Mouse (Mus musculus): Measurements from ENCODE around the gene 4430402I18Rik. TPM values are rescaled to one million over a fixed set of nuclear protein-coding genes. Genes with fewer than 3 reads are reported as not detected.

The 4430402I18Rik gene
- polyA plus RNA-seq, 1 experiment, result 0.72 TPM

DNA sequence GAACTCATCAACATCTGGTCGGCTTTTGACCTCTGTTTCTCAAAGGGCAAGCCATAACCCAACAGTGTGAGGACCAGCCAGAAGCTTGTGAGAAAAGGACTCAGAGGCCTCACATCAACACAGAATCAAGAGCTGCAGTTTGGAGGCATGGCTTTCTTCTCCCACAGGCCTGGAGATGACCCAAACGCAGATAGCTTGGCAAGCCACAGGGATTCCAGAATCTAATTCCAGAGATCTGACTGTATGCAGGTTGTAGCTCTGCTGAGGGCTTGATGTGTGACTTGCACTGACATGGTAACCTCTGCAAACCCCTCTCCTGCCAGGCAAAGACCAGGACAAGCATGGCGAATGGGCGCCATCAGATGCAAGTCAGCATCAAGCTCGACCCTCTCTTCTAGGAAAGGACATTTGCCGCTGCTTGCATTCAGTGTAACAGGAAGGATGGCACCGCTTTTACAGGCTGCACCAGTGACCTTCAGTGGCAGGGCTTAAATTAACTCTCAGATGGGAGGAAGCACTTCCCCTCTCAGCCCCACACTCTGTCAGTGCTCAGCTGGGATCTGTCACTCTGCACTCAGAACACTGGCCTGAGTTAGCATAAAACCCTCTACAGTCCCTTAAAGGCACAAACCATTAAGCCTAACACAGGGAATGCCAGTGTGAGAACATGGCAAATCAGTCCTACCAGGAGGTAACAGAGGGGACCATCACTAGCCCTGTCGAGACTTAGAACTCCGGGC is 27.3 kb downstream of the 4430402I18Rik start:
- H3K9ac ChIP-seq (ENCODE audit: low read depth, poor library complexity, severe bottlenecking), result no peak overlapping the region
- H3K4me3 ChIP-seq (ENCODE audit: low read depth, low read length), result no peak overlapping the region
- no peaks in the 10 kb centered on the region for H3K9me3 ChIP-seq (replicated peaks; ENCODE audit: control insufficient read depth, insufficient read depth, low read length, poor library complexity, severe bottlenecking)
- H3K27me3 ChIP-seq (ENCODE audit: control insufficient read depth, insufficient read depth, low read length, poor library complexity, severe bottlenecking), result no peaks in the 10 kb centered on the region
- TF ChIP-seq EP300 (IDR thresholded peaks at IDR 0.05; ENCODE audit: insufficient read depth, low read depth, low read length), result no peak
- no peak for TF ChIP-seq CTCF (IDR thresholded peaks at IDR 0.05; ENCODE audit: low read depth, low read length)
- no peaks in the 10 kb centered on the region for H3K4me1 ChIP-seq (ENCODE audit: control insufficient read depth, insufficient read depth, low read length)
- H3K27ac ChIP-seq (ENCODE audit: insufficient read depth, low read length), result no peak overlapping the region
- H3K36me3 ChIP-seq (ENCODE audit: control insufficient read depth, insufficient read depth, low read length, poor library complexity, severe bottlenecking), result no peaks in the 10 kb centered on the region

DNA sequence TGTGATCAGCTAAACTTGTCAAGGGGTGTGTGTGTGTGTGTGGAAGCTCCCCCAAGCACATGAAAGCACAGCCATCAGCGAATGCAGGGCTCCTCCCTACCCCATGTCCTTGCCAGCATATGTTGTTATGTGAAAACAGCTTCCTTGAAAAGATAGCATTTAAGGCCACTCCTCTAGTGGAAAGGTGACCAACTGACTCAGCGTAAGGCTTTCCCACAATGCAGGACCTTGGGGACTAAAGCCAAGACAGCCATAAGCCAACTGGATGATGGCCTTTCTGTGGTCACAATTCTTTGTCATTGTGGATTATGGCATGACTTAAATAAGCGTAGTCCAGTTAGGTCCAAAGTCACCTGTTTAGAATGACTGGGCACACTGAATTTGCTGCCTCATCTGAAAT is 32.7 kb downstream of the 4430402I18Rik start:
- no peak overlapping the region for H3K4me3 ChIP-seq (ENCODE audit: low read depth, low read length)
- H3K27me3 ChIP-seq (ENCODE audit: control insufficient read depth, insufficient read depth, low read length, poor library complexity, severe bottlenecking), result no peaks in the 10 kb centered on the region
- H3K4me1 ChIP-seq (ENCODE audit: control insufficient read depth, insufficient read depth, low read length), result no peaks in the 10 kb centered on the region
- H3K27ac ChIP-seq (ENCODE audit: insufficient read depth, low read length), result no peak overlapping the region
- H3K9ac ChIP-seq (ENCODE audit: low read depth, poor library complexity, severe bottlenecking), result no peak overlapping the region
- no peaks in the 10 kb centered on the region for H3K36me3 ChIP-seq (ENCODE audit: control insufficient read depth, insufficient read depth, low read length, poor library complexity, severe bottlenecking)
- H3K9me3 ChIP-seq (replicated peaks; ENCODE audit: control insufficient read depth, insufficient read depth, low read length, poor library complexity, severe bottlenecking), result no peaks in the 10 kb centered on the region
- TF ChIP-seq CTCF (IDR thresholded peaks at IDR 0.05; ENCODE audit: low read depth, low read length) (no peak), EP300 (IDR thresholded peaks at IDR 0.05; ENCODE audit: insufficient read depth, low read depth, low read length) (no peak)

DNA sequence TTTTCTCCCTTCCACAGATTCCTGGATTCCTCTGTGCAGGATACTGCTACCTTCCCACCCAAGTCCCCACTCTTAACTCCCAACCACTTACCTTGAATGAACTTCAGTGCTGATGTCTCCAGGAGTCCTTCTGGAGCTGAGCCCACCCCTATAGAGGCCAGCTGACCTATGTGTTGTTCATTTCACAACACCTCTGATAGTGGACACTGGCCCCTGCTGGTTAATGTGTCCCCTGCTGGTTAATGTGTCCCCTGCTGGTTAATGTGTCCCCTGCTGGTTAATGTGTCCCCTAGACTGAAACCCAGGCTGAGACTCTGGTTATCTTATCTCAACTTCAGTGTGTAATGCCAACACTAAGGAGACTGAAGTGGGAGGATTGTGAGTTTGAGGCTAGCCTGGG is 38.6 kb downstream of the 4430402I18Rik start:
- no peaks in the 10 kb centered on the region for H3K27me3 ChIP-seq (ENCODE audit: control insufficient read depth, insufficient read depth, low read length, poor library complexity, severe bottlenecking)
- H3K9me3 ChIP-seq (replicated peaks; ENCODE audit: control insufficient read depth, insufficient read depth, low read length, poor library complexity, severe bottlenecking), result no peaks in the 10 kb centered on the region
- no peak overlapping the region for H3K27ac ChIP-seq (ENCODE audit: insufficient read depth, low read length)
- H3K4me1 ChIP-seq (ENCODE audit: control insufficient read depth, insufficient read depth, low read length), result no peaks in the 10 kb centered on the region
- H3K36me3 ChIP-seq (ENCODE audit: control insufficient read depth, insufficient read depth, low read length, poor library complexity, severe bottlenecking), result no peaks in the 10 kb centered on the region
- H3K9ac ChIP-seq (ENCODE audit: low read depth, poor library complexity, severe bottlenecking), result no peak overlapping the region
- no peak overlapping the region for H3K4me3 ChIP-seq (ENCODE audit: low read depth, low read length)
- TF ChIP-seq POLR2A (IDR thresholded peaks at IDR 0.05; ENCODE audit: insufficient read depth, low read length) (no peak), EP300 (IDR thresholded peaks at IDR 0.05; ENCODE audit: insufficient read depth, low read depth, low read length) (no peak), CTCF (IDR thresholded peaks at IDR 0.05; ENCODE audit: low read depth, low read length) (no peak)

DNA sequence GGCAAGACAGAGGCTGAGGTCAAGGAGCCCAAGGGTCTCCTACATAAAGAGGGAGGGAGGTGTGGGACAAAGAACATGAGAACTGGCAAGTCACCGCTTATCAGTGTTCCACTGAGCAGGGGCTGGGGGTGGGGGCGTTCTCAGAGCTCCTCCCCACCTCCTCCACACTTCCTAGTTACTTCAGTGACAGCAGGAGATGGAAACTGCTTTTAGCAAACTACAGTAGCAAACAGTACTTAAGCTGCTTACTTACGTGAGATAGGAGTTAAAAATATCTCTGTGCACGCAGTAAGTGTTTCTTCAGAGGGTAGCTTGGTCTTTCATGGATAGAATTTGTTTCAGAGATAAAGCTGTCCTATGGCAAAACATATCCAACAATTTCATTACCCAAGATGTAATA is 40.2 kb downstream of the 4430402I18Rik start:
- Histone ChIP-seq H3K4me3 (ENCODE audit: low read depth, low read length) (no peak overlapping the region), H3K4me1 (ENCODE audit: control insufficient read depth, insufficient read depth, low read length) (no peaks in the 10 kb centered on the region), H3K9me3 (replicated peaks; ENCODE audit: control insufficient read depth, insufficient read depth, low read length, poor library complexity, severe bottlenecking) (no peaks in the 10 kb centered on the region), H3K27ac (ENCODE audit: insufficient read depth, low read length) (no peak overlapping the region), H3K27me3 (ENCODE audit: control insufficient read depth, insufficient read depth, low read length, poor library complexity, severe bottlenecking) (no peaks in the 10 kb centered on the region), H3K9ac (ENCODE audit: low read depth, poor library complexity, severe bottlenecking) (no peak overlapping the region), H3K36me3 (ENCODE audit: control insufficient read depth, insufficient read depth, low read length, poor library complexity, severe bottlenecking) (no peaks in the 10 kb centered on the region)
- no peak for TF ChIP-seq CTCF (IDR thresholded peaks at IDR 0.05; ENCODE audit: low read depth, low read length)
- no peak for TF ChIP-seq POLR2A (IDR thresholded peaks at IDR 0.05; ENCODE audit: insufficient read depth, low read length)
- TF ChIP-seq EP300 (IDR thresholded peaks at IDR 0.05; ENCODE audit: insufficient read depth, low read depth, low read length), result no peak

DNA sequence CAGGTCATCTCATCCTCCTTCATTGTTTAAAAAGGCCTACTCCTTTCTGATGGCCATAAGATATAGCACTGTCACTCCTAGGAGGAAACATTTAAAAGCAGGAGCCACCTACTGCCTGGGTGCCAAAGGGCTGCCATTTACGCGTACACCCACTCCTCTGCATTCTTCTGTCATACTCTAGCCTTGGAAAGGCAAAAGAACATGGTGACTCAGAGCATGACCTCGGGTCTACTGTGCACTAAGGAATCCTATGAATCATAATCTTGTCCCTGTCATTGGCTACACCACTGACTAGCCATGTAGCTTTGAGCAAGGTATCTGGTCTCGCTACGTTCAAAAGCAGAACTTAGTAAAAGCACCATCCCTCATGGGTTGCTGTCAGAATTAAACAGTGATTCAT is 41.2 kb downstream of the 4430402I18Rik start:
- H3K4me3 ChIP-seq (ENCODE audit: low read depth, low read length), result no peak overlapping the region
- no peak for TF ChIP-seq POLR2A (IDR thresholded peaks at IDR 0.05; ENCODE audit: insufficient read depth, low read length)
- no peak for TF ChIP-seq EP300 (IDR thresholded peaks at IDR 0.05; ENCODE audit: insufficient read depth, low read depth, low read length)
- TF ChIP-seq CTCF (IDR thresholded peaks at IDR 0.05; ENCODE audit: low read depth, low read length), result no peak
- no peaks in the 10 kb centered on the region for H3K9me3 ChIP-seq (replicated peaks; ENCODE audit: control insufficient read depth, insufficient read depth, low read length, poor library complexity, severe bottlenecking)
- no peak overlapping the region for H3K27ac ChIP-seq (ENCODE audit: insufficient read depth, low read length)
- H3K9ac ChIP-seq (ENCODE audit: low read depth, poor library complexity, severe bottlenecking), result no peak overlapping the region
- no peaks in the 10 kb centered on the region for H3K4me1 ChIP-seq (ENCODE audit: control insufficient read depth, insufficient read depth, low read length)
- H3K27me3 ChIP-seq (ENCODE audit: control insufficient read depth, insufficient read depth, low read length, poor library complexity, severe bottlenecking), result no peaks in the 10 kb centered on the region
- no peaks in the 10 kb centered on the region for H3K36me3 ChIP-seq (ENCODE audit: control insufficient read depth, insufficient read depth, low read length, poor library complexity, severe bottlenecking)

DNA sequence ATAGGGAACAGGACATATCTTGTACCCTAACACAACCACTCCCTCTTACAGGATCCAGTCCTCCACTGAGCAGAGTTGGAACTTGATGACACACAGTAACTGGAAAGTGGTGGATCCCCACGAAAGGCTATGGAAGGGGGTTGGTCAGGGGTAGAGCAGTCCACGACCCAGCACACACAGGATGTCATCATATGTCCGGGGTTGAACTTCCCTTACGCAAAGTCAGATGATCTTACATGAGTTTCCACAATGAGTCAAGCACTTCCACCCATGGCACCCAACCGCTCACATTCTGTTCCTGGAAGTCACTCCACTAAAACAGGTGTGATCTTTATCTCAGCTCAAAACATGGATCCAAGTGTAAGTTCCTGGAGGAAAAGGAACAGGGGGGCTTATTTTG is 49.8 kb downstream of the 4430402I18Rik start:
- TF ChIP-seq EP300 (IDR thresholded peaks at IDR 0.05; ENCODE audit: insufficient read depth, low read depth, low read length), result no peak
- no peak for TF ChIP-seq POLR2A (IDR thresholded peaks at IDR 0.05; ENCODE audit: insufficient read depth, low read length)
- no peak for TF ChIP-seq CTCF (IDR thresholded peaks at IDR 0.05; ENCODE audit: low read depth, low read length)
- no peaks in the 10 kb centered on the region for H3K4me1 ChIP-seq (ENCODE audit: control insufficient read depth, insufficient read depth, low read length)
- no peak overlapping the region for H3K9ac ChIP-seq (ENCODE audit: low read depth, poor library complexity, severe bottlenecking)
- H3K9me3 ChIP-seq (replicated peaks; ENCODE audit: control insufficient read depth, insufficient read depth, low read length, poor library complexity, severe bottlenecking), result no peaks in the 10 kb centered on the region
- H3K27ac ChIP-seq (ENCODE audit: insufficient read depth, low read length), result no peak overlapping the region
- no peak overlapping the region for H3K4me3 ChIP-seq (ENCODE audit: low read depth, low read length)
- H3K36me3 ChIP-seq (ENCODE audit: control insufficient read depth, insufficient read depth, low read length, poor library complexity, severe bottlenecking), result no peaks in the 10 kb centered on the region
- H3K27me3 ChIP-seq (ENCODE audit: control insufficient read depth, insufficient read depth, low read length, poor library complexity, severe bottlenecking), result no peaks in the 10 kb centered on the region

Measured in ES-Bruce4 (cell line).